Mouse (Mus musculus): ENCODE data around the gene Nck1.

Gene Nck1
- long read RNA-seq, experiment 1, full-length matches to known transcripts, result 21 of 29 reads
- long read RNA-seq, experiment 1, partial matches to known transcripts, result 5 of 29 reads
- long read RNA-seq, experiment 1, other reads (novel, unspliced or antisense), result 3 of 29 reads
- long read RNA-seq, experiment 2, full-length matches to known transcripts, result 26 of 36 reads
- long read RNA-seq, experiment 2, partial matches to known transcripts, result 5 of 36 reads
- long read RNA-seq, experiment 2, other reads (novel, unspliced or antisense), result 5 of 36 reads

DNA sequence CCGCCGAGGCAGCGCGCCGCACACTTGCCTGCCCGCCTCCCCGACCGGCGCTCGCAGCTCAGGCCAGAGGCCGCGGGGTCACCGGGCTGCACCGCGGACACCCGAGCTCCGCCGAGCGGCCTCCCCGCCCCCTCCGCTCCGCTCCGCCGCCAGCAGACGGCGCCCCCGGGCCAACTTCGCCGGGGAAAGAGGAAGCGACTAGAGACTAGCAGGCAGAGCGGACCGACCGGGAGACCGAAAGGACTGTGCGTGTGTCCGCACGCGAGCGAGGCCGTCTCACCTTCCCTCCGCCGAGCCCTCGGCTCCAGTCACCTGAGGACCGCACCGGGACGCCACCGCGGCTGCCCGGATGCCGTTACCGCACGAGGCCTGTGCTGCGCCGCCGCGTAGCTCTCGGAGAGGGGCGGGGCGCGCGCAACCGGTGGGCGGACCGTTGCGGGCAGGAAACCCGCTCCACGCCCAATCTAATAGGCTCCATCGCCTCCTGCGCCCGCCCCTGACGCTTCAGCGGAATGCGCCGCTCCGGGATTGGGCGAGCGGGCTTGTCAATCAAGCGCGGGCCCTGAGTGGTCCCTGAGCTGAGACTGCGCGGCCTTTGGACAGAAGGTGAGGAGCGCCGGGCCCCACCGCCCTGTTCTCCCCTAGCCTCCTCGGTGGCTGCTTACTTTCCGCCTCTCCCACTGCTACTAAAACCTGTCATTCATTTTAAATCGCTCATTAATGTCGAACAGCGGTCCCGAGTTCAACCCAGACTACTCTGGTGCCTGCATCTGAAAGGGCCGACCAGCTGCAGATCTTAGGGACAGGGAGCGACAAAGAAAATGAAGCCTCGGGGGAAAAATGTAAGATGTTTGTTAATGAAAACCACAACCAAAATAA, at the start of gene Nck1:
Gene Nck1 (minus strand): TSS at position 420 of the 879 bp plus-strand sequence.
- intact Hi-C loops (cut with DNase I), result loop anchor here (2.0 to 10.0 kb wide), 4 partner anchors 25 to 369 kb away; no protein-coding TSS in a partner anchor

DNA sequence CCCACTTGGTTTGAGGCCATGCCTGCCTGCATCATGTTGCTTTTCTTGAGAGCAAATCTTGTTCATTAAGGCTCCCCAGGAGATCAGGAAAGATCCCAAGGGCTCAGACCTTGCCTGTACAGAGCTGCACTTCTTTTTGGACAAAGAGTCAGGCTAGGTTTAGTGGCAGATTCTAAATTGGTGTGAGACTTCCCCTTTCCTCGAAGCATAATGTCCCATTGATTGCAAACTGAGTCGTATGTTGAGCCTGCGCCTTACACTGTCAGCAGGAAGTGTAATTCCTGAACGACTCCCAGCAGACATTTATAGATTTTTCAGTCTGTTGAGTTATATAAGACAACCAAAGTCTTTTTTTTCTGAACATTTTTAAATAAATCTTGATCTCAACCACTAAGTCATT, 44.5 kb upstream of the Nck1 start:
- intact Hi-C loops (cut with DNase I), result no loop called here

DNA sequence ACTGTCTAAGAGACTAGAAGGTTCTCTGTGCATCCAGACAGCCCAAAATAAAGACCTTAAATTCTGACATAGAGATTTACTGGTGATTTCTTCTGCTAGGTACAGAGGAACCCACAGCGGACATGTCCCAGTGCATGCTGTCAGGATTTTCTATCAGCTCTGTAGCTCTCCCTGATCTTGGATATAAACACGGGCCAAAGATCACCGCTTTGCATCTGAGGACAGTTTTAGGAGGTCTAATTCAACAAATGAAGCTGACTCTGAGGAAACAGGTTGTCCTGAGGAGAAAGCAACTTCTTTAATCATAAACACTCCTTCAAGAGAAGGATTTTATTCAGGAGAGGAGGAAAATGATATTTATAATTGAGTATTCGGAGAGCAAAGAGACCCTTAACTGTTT, 38.1 kb upstream of the Nck1 start:
- intact Hi-C loops (cut with DNase I), result no loop called here

DNA sequence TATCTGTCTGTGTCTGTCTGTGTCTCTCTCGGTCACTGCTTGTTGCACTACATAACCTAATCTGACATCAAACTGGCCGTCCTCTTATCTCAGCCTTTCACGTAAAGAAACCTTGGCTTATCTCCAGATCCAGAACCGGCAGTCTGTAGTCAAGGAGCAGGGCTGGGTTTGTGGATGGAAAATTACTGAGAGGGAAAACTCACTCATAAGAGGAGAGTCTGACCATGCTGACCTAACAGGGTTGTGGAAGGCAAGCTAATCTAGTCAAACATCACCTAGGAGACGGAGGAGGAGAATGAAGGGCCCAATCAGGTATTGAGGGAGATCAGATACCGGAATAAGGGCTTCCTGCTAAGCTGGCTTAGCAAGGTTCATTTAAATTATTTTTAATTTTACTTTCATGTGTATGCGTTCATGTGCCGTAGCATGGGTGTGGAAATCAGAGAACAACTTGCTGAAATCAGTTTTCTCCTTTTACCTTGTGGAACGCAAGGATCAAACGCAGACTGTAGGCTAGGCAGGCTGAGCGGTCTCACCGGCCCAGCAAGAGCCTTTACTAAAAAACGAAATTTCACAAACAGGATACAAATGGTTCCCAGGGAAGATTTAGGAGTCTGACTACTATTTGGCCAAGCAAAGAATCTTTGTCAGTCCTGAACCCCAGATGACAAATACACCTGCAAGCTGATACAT, 37.1 kb upstream of the Nck1 start:
- intact Hi-C loops (cut with DNase I), result no loop called here

DNA sequence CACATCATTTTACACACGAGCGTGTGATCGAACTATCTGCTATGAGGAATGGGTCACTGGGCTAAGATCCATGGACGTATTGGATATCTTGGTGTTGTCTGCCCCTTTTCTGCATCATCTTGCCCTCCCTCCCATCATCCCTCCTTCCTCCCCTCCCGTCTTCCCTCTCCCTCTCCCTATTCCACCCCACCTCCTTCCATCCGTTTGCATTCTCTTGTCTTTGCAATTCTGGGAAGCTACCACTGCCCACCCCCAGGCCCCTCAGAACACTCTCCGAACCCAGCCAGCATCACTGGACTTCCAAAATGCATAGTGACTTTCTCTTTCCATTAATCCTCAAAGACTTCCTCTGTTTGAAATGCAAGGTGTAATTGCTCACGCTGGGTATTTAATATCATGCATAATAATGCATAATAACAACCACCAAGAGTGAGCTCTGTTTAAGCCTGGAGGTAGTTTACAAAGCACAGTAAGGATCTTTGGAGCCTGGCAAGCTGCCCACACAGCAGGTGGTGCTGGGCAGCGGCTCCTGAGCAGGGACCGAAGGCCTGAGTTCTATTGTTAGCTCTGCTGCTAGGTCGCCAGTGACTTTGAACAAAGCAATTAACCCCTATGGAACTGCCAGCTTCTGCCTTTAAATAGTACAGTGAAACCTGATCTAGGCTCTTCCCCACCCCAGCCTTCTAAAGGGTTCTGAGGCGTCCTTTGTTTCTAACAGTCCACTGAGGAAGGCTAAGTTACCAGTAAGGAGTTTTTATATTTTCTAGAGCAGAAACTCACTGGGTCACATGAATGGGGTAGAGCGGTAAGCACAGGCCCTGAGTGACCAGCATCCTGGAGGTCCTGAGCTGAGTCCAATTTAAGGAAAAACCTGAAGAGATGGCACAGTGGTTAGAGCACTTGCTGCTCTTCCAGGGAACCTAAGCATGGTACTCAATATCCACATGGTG, 35.9 kb upstream of the Nck1 start:
- intact Hi-C loops (cut with DNase I), result no loop called here

DNA sequence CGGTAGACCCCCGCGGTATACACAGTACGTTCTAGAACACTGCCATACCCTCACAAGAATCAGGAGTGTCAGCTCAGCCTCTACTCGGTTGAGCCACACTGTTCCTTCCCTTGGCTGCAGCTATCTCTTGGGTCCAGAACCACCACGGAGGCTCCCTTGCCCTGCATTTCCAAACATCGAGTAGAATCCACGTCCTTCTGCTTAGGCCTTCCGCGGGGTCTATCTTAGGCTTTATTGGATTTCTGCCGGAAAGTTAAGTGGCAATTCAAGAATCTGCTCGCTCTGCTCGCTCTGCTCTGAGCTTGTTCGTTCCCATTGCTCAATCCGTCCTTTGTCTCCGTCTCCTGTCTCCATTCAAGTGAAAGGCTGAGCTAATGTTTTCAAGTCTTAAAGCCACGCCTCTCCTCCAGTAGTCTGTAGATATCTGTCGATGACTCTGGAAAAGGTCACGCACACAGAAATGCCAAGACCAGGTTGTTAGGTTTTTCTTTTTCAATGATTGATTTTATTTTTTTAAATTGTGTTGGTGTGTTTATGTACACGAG, 34.3 kb upstream of the Nck1 start:
- intact Hi-C loops (cut with DNase I), result no loop called here

DNA sequence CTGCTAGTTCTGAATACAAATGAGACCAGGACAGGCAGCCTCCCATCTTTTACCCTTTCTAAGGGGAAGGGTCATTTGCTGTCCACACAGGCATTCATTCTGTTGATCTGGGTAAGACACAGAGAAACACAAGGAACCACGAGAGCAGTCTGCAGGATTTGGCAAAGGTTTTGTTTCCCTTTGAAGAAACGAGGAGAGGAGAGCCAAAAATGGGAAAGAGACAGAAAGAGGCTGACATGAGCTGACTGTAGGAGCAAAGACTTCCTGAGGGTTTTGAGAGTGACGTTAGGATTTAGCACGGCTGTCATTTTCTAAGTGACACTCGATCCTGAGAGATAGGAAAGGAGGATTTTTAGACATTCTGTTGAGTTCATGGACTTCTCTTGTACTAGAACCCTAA, 28.0 kb upstream of the Nck1 start:
- intact Hi-C loops (cut with DNase I), result no loop called here

DNA sequence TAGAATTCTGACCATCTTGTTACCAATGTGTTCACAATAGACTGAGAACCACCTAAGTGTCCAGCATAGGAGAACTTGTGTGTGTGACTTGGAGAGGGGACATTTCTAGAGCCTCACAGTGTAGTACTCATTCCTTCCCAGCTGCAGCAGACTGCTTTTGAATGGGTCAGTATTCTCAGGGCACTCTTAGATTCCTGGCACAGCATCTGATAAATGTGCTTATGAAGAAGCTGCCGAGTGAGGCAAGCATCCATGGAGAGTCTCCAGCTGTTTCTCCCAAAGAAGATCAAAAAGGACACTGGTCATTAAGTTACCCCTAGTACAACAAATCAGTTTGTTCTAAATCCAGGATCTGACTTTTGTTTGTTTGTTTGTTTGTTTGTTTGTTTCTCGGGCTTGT, 27.4 kb upstream of the Nck1 start:
- intact Hi-C loops (cut with DNase I), result no loop called here

DNA sequence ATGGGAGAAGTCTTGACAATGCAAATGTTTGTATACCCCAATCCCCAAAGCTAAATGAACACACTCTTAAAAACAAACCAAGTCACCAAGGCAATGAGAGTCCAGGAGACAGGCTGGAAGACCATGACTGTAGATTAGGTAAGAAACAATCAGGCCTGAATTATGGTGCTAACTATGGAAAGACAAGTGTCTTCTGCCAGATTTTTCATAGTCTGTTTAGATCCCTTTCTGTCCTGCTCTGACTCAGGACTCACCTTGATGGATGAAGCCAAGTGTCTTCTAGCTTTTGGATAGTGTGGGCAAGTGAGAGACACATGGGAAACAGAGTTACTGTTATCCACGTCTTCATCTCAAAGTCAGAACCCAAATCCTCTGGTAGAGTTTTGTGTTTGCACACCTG, 25.6 kb upstream of the Nck1 start:
- intact Hi-C loops (cut with DNase I), result no loop called here

DNA sequence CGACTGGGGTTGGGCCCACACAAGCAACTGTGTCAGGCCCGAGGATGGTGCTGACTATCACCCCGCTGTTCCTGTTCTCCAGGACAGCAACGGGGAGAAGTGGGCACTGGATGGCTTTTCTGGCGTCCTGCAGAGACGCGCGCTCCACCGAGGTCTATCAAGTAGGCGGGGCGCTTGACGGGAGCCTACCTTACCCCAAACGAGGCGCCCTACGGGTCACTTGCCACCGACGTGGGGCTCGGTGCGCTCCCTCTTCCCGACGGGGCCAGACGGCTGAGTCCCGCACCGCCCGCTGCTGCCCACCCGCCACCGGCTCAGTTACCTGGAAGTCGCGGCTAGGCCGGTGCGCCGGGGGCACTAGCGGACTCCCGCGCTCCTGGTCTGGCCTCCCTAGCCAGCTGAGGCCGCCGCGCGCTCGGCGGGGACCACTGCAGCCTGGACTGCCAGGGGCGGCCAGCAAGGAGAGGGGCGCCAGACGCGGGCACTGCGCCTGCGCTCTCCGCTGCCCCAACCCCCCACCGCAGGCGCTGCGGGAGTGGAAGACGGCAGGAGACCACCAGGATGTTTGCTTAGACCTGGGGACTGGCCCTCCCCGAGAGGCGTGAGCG, 24.8 kb upstream of the Nck1 start, which contains the start of gene Slc35g2:
Gene Slc35g2 (minus strand): TSS at position 465 of the 608 bp plus-strand sequence.
- intact Hi-C loops (cut with DNase I), result no loop called here

DNA sequence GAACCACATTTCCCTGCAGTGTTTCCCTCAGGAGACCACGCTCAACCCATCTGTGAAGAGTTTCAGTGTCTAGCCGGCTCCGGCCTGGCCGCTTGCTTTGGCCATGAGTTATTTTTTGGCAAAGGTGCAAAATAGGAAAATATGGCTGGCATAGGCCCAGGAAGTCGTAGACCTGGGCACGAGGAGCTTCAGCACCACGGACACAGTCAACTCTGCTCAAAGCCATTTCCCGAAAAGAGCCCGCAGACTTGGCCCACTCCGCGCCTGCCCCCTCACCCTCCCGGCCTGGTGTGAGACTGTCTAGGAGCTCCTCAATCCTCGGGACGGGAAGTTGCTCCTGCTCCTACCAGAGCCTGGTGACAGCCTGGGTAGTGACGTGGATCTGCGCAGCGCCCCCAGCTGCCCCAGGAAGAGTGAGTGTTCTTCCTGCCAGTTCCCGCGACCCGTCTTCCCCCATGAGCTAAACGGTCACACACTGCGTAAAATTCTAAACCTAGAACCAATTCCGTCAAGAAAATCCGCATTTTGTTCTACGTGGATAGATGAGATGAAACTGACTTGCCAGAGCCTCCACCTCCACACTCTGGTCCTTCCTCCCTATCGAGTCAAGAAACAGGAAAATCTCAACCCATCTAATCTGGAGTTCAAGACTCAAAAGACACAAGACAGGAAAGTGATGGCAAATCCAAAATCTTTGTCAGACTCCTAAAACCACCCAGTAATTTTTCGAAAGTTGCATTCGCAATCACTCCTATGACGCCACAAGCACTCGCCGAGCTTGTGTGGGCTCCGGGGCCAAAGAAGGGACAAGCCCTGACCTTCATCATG, 24.1 kb upstream of the Nck1 start:
- intact Hi-C loops (cut with DNase I), result no loop called here

DNA sequence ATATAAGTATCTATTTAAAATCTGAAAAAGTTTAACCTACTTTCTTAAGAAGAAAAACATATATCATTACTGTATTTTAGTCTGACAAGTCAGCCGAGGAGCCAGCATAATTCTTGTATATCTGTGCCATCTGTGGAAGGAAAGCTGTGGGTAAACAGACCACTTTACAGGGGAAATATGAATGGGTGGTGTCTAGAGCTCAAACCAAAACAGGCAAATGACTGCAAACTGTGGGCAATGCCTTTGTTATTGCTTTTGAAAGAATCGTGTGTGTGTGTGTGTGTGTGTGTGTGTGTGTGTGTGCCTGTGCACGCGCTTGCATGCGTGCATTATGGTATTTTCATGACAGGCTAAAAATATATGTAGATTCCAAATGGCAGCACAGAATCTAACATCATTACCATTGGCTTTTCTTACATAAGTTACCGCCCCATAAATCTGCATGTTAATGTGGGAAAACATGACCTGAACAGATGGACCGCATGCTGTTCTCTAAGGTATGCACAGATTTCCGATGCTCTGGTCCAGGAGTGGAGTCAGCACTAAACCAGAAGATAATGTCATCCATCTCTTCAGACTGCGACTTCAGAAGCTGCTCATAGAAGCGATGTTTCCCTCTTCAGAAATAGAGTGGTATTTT, 14.4 kb upstream of the Nck1 start:
- intact Hi-C loops (cut with DNase I), result no loop called here

DNA sequence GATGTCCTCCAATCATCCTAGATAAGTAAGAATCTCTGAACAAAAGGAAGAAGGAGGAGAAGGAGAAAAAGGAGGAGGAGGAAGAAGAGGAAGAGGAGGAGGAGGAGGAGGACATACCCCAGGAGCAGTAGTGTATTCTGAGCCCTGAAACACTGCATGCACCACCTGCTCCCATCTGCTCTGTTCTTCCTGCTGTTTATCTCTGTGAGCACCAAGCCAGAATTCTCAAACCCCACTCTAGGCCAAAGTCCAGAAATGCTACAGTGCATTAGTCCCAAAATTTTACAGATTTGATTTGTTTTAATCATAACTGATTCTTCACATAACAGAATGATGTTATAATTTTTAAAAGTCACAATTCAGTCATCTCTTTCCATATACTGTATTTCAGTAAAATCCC, 13.1 kb upstream of the Nck1 start:
- intact Hi-C loops (cut with DNase I), result no loop called here

DNA sequence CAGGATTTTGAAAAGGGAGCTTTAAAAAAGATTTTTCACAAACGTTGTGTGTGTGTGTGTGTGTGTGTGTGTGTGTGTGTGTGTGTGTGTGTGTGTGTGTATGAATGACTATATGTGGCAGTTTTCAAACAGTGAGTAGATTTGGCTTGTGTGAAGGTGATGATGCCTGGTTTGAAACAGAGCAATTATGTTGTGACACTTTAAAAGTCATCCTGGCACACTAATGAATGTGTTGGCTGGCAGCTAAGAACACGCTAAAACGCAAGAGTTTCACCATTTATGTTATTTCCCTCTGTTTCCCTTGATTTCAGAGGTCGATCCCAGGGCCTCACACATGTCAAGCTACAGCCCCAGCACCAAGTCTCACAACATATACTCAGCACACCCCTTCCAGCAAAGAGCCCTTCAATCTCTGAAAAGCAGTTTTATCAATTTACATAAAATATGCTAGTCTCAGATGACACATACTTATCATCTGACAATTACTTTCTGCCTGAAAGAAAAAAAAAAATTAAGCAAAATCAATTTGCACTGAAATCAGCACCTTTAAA, 12.2 kb upstream of the Nck1 start:
- intact Hi-C loops (cut with DNase I), result no loop called here

DNA sequence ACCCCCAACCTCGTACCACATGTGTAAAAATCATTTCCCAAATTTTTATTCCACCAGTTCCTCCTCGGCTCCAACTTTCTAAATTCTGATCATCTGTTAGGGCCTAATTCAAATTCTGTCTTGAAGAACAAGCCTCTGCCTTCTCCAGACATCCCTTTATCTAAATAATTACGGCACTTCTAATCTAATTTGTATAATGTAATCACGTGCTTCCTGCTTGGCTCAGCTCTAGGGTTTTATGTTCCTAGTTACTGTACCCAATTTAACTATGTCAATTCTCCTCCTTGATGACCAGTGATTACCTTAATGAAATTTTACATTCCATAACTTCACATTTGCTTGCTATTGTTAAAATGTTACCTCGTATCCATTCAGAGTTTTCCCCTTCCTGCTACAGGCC, 9.8 kb upstream of the Nck1 start:
- intact Hi-C loops (cut with DNase I), result no loop called here

DNA sequence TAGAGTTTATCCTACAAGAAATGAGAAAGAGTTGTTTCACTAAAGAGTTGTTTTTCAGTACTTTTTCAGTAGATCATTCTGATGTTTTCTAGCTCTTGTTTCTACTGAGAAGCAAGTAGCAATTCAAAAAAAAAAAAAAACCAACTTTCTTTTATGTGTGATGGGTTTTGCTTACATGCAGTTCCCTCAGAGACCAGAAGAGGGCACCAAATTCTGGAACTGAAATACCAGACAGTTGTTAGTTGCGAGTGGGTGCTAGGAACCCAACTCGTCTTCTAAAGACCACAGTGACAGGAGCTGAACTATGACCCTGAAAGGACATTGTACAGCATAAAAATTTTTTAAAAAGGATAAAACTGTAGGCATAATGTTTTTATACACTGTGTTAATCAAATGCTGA, 2.4 kb upstream of the Nck1 start:
- intact Hi-C loops (cut with DNase I), result loop anchor here (10.0 kb wide), 2 partner anchors 94 to 366 kb away; no protein-coding TSS in a partner anchor

DNA sequence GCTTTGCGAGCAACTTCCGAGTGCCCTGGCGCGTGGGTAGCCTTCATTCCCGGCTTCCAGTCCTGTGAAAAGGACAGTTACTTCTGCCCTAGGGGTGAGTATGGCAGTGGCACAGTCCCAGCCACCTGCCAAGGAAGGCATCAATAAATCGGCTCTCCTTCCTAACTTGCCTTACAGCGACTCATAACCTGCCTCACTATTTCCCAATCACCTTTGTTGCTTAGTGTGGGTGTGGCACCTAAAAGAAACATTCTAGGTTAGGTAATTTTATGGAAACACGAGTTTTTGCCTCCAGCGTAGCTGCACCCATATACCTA, 618 bp upstream of the Nck1 start:
- intact Hi-C loops (cut with DNase I), result loop anchor here (2.0 to 10.0 kb wide), 3 partner anchors 92 to 368 kb away; no protein-coding TSS in a partner anchor

DNA sequence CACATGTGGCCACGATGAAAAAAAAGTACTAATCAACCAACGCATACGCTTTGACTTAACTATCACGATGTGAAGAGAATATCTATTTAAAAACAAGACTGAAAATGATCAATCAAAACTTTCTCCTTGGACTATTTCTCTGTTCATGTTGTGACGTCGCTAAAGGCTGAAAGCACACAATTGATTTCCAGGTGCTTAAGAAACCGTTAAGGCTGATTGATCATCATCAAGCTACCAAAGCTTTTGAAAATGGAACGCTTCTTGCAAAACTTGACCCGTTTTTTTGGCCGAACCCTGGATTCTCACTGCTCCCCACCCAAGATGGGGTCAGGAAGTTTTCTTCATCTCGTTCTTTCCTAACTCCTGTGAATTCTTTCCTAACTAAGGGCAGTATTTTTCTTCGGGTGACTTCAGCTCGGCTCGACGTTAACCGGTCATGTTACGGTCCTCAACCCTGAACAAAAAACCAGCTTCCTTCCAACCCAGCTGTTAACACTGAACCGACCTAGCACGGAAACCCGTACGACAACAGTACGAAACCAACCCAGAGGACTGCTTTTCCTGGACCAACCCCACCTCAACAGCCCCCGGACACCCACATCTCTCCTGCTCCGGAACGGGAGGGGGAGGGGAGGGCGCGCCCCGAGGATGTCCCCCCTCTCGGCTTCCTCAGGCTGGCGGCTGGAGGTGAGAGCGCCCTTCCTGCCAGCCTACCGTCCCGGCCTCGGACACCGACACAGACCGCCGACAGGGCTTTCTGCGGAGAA, 803 bp downstream of the Nck1 start:
- intact Hi-C loops (cut with DNase I), result loop anchor here (2.0 to 10.0 kb wide), 3 partner anchors 24 to 370 kb away; no protein-coding TSS in a partner anchor

Measured in adrenal gland (tissue).